Mouse (Mus musculus): Measurements from ENCODE around the gene Gm3696.
"Not testable (repeated sequence)": the region's sequence is repeated elsewhere in the genome, so short reads cannot be mapped to it uniquely, and the experiment has no call there.

Gm3696 gene

GRCm38 (mm10) chr14:7100521-7100920, at the start of gene Gm3696:
Gm3696 (minus strand) TSS chr14:7100621.
- not testable (repeated sequence) for DNase-seq (ENCODE audit: low spot score)

- DNase-seq (ENCODE audit: low spot score) = not testable (repeated sequence)
These were observed 24.9 kb upstream of the Gm3696 start, which contains the start of gene Gm6676 for GRCm38 (mm10) chr14:7125312-7125711. Gm6676 (minus strand) TSS chr14:7125412.

GRCm38 (mm10) chr14:7105124-7105802, 4.8 kb upstream of the Gm3696 start:
- not testable (repeated sequence) for DNase-seq (ENCODE audit: low spot score)

GRCm38 (mm10) chr14:7044870-7045269, 55.6 kb downstream of the Gm3696 start, which contains the start of gene Gm3685:
Gm3685 (minus strand) TSS chr14:7044970.
- not testable (repeated sequence) for DNase-seq (ENCODE audit: low spot score)

Measured in ovary, postnatal 14 days (tissue).